14 mouse cellular contexts compared by ENCODE assay signal in the genomic region with DNA sequence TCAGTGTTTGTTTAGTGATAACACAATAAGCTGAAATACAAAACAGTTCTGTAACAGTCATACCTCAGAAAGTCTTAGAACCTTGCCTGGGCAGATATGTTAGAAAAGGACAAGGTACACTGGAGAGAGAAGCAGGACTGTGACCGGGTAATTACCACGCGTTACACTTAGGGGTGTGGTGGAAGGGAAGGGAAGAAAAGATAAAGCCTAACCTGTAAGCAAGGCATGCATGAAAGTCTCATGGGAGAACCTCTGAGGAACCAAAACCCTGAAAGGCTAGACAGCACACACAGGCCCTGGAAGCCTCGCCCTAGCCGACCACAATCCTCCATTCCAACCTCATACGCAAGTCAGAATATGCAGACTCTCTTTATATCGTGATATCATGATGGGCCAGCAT. TPM values are rescaled to one million over a fixed set of nuclear protein-coding genes. Genes with fewer than 3 reads are reported as not detected.
DNase-seq lines count a peak whose midpoint lies in the region; ATAC-seq lines count a peak whose summit lies in the region.
"Had no signal": no experiment of that assay in that cellular context is flagged by ENCODE, and none has a peak within 500 bp of the region (broad histone marks: within the 10 kb centered on the region; RNA-seq: fewer than 3 reads in every experiment).

No protein-coding gene starts in this region.

- WGBS in kidney, embryonic 15.5 days, result 86% methylated on average over 7 of the region's 7 CpGs
- WGBS in liver, embryonic 15.5 days (ENCODE audit: insufficient replicate concordance), result 16% methylated on average over 7 of the region's 7 CpGs
- 72% methylated on average over 7 of the region's 7 CpGs for WGBS in stomach, embryonic 16.5 days
- 85% methylated on average over 7 of the region's 7 CpGs for WGBS in limb, embryonic 10.5 days
- WGBS in hindbrain, embryonic 10.5 days, result 91% methylated on average over 7 of the region's 7 CpGs

- no peak overlapping the region for H3K9ac ChIP-seq in kidney, embryonic 15.5 days
- H3K9ac ChIP-seq in liver, embryonic 15.5 days, result peak overlapping the region; percentile 51
- H3K9ac ChIP-seq in stomach, embryonic 16.5 days (ENCODE audit: low read length), result no peak overlapping the region
- H3K9ac ChIP-seq: limb, embryonic 15.5 days; midbrain, embryonic 12.5 days; neural tube, embryonic 13.5 days had no signal

- no peak overlapping the region for H3K27ac ChIP-seq in kidney, embryonic 15.5 days
- peak overlapping the region; percentile 96 for H3K27ac ChIP-seq in liver, embryonic 15.5 days (replicated peaks)
- peak overlapping the region; percentile 67 for H3K27ac ChIP-seq in stomach, embryonic 16.5 days (ENCODE audit: low read length)
- no peak overlapping the region for H3K27ac ChIP-seq in limb, embryonic 10.5 days
- no peak overlapping the region for H3K27ac ChIP-seq in hindbrain, embryonic 10.5 days
- H3K27ac ChIP-seq: heart, adult 2 months; limb, embryonic 15.5 days; midbrain, embryonic 12.5 days; neural tube, embryonic 13.5 days had no signal

- no peak for DNase-seq in kidney, adult 11 months
- DNase-seq in limb, embryonic 10.5 days (ENCODE audit: low spot score), result no peak
- DNase-seq in hindbrain, embryonic 10.5 days (ENCODE audit: low spot score), result no peak
- DNase-seq in Muller cell, postnatal 12 days (ENCODE audit: inconsistent ontology term), result no peak
- DNase-seq: heart, adult 2 months had no signal

- H3K9me3 ChIP-seq in kidney, embryonic 15.5 days (replicated peaks), result no peaks in the 10 kb centered on the region
- no peaks in the 10 kb centered on the region for H3K9me3 ChIP-seq in liver, embryonic 15.5 days (replicated peaks)
- no peaks in the 10 kb centered on the region for H3K9me3 ChIP-seq in stomach, embryonic 16.5 days (replicated peaks; ENCODE audit: control insufficient read depth, low read length)
- no peaks in the 10 kb centered on the region for H3K9me3 ChIP-seq in limb, embryonic 10.5 days (replicated peaks)
- H3K9me3 ChIP-seq in hindbrain, embryonic 10.5 days, result no peaks in the 10 kb centered on the region
- H3K9me3 ChIP-seq: limb, embryonic 15.5 days; midbrain, embryonic 12.5 days; neural tube, embryonic 13.5 days had no signal

- H3K36me3 ChIP-seq in kidney, embryonic 15.5 days, result no peaks in the 10 kb centered on the region
- no peaks in the 10 kb centered on the region for H3K36me3 ChIP-seq in liver, embryonic 15.5 days (replicated peaks)
- no peaks in the 10 kb centered on the region for H3K36me3 ChIP-seq in stomach, embryonic 16.5 days (ENCODE audit: control insufficient read depth, insufficient read depth, low read length)
- H3K36me3 ChIP-seq in limb, embryonic 10.5 days, result no peaks in the 10 kb centered on the region
- no peaks in the 10 kb centered on the region for H3K36me3 ChIP-seq in hindbrain, embryonic 10.5 days
- H3K36me3 ChIP-seq: limb, embryonic 15.5 days; midbrain, embryonic 12.5 days; neural tube, embryonic 13.5 days had no signal

- no peaks in the 10 kb centered on the region for H3K27me3 ChIP-seq in kidney, embryonic 15.5 days
- no peaks in the 10 kb centered on the region for H3K27me3 ChIP-seq in liver, embryonic 15.5 days
- H3K27me3 ChIP-seq in stomach, embryonic 16.5 days (ENCODE audit: control insufficient read depth, insufficient read depth, low read length), result no peaks in the 10 kb centered on the region
- H3K27me3 ChIP-seq in limb, embryonic 10.5 days (ENCODE audit: low read depth, poor library complexity, severe bottlenecking), result no peaks in the 10 kb centered on the region
- no peaks in the 10 kb centered on the region for H3K27me3 ChIP-seq in hindbrain, embryonic 10.5 days (ENCODE audit: insufficient read depth, poor library complexity, severe bottlenecking)
- H3K27me3 ChIP-seq: limb, embryonic 15.5 days; midbrain, embryonic 12.5 days; neural tube, embryonic 13.5 days had no signal

- peak; percentile 30; the same call in 1 of the 2 replicates for ATAC-seq in kidney, embryonic 15.5 days (replicated peaks; ENCODE audit: low FRiP score)
- peak; percentile 16; the same call in 1 of the 2 replicates for ATAC-seq in common myeloid progenitor, adult 5-6 weeks (replicated peaks; ENCODE audit: low read depth, poor library complexity, severe bottlenecking)
- ATAC-seq in liver, embryonic 15.5 days (ENCODE audit: insufficient read depth), result peak; percentile 70
- peak; percentile 75 for ATAC-seq in stomach, embryonic 16.5 days (ENCODE audit: insufficient read depth, low FRiP score)
- ATAC-seq: forebrain, embryonic 16.5 days; hindbrain, embryonic 16.5 days had no signal

- H3K4me3 ChIP-seq in kidney, embryonic 15.5 days (replicated peaks), result no peak overlapping the region
- H3K4me3 ChIP-seq in liver, embryonic 15.5 days (replicated peaks), result peak overlapping the region; percentile 22
- H3K4me3 ChIP-seq in stomach, embryonic 16.5 days (replicated peaks; ENCODE audit: low read length), result no peak overlapping the region
- no peak overlapping the region for H3K4me3 ChIP-seq in limb, embryonic 10.5 days
- no peak overlapping the region for H3K4me3 ChIP-seq in hindbrain, embryonic 10.5 days
- H3K4me3 ChIP-seq: heart, adult 2 months; limb, embryonic 15.5 days; midbrain, embryonic 12.5 days; neural tube, embryonic 13.5 days had no signal

- H3K4me2 ChIP-seq in kidney, embryonic 15.5 days, result no peak overlapping the region
- peak overlapping the region; percentile 62 for H3K4me2 ChIP-seq in liver, embryonic 15.5 days
- H3K4me2 ChIP-seq in stomach, embryonic 16.5 days (ENCODE audit: low read depth, low read length), result peak overlapping the region; percentile 24; the same call in 1 of the 2 replicates
- H3K4me2 ChIP-seq: limb, embryonic 15.5 days; midbrain, embryonic 12.5 days; neural tube, embryonic 13.5 days had no signal

- peaks cover 3% of the 10 kb centered on the region; the same call in 1 of the 2 replicates for H3K4me1 ChIP-seq in kidney, embryonic 15.5 days
- H3K4me1 ChIP-seq in liver, embryonic 15.5 days (replicated peaks), result peaks cover 45% of the 10 kb centered on the region
- H3K4me1 ChIP-seq in stomach, embryonic 16.5 days (ENCODE audit: control insufficient read depth, insufficient read depth, low read length), result peaks cover 12% of the 10 kb centered on the region
- peaks cover 20% of the 10 kb centered on the region for H3K4me1 ChIP-seq in limb, embryonic 10.5 days
- peaks cover 17% of the 10 kb centered on the region for H3K4me1 ChIP-seq in hindbrain, embryonic 10.5 days (replicated peaks)

RNA-seq across cellular contexts. Expression of a gene that starts 26.3 kb away (rescaled TPM):
- polyA plus RNA-seq in kidney, embryonic 15.5 days (2015; fragmentation: Nextera tagmentation; extraction: Ambion mirVana), result 26.5 and 27.1 TPM in 2 replicates
- 33.5 and 40.9 TPM in 2 replicates for total RNA-seq in common myeloid progenitor, adult 5-6 weeks (2017)
- polyA plus RNA-seq in liver, embryonic 15.5 days (2015; fragmentation: Nextera tagmentation; extraction: Ambion mirVana), result 37.5 and 40.0 TPM in 2 replicates
- polyA plus RNA-seq in stomach, embryonic 16.5 days (2015; fragmentation: Nextera tagmentation; extraction: Ambion mirVana), result 31.0 and 32.7 TPM in 2 replicates
- 10.9 and 11.8 TPM in 2 replicates for polyA plus RNA-seq in limb, embryonic 10.5 days (2016; fragmentation: Nextera tagmentation; extraction: Ambion mirVana)
- polyA plus RNA-seq in hindbrain, embryonic 10.5 days (2016; fragmentation: Nextera tagmentation; extraction: Ambion mirVana), result 25.4 and 29.0 TPM in 2 replicates

RNA-seq across cellular contexts. Expression of a gene that starts 36.1 kb away (rescaled TPM):
- 19.6 and 20.3 TPM in 2 replicates for polyA plus RNA-seq in kidney, embryonic 15.5 days (2015; fragmentation: Nextera tagmentation; extraction: Ambion mirVana)
- 24.8 and 26.3 TPM in 2 replicates for total RNA-seq in common myeloid progenitor, adult 5-6 weeks (2017)
- polyA plus RNA-seq in liver, embryonic 15.5 days (2015; fragmentation: Nextera tagmentation; extraction: Ambion mirVana), result 6.9 and 7.1 TPM in 2 replicates
- polyA plus RNA-seq in stomach, embryonic 16.5 days (2015; fragmentation: Nextera tagmentation; extraction: Ambion mirVana), result 17.5 and 17.9 TPM in 2 replicates
- 14.7 and 18.3 TPM in 2 replicates for polyA plus RNA-seq in limb, embryonic 10.5 days (2016; fragmentation: Nextera tagmentation; extraction: Ambion mirVana)
- polyA plus RNA-seq in hindbrain, embryonic 10.5 days (2016; fragmentation: Nextera tagmentation; extraction: Ambion mirVana), result 16.5 and 21.1 TPM in 2 replicates

Comparison
In these comparisons a context has a peak if more than half of its experiments do, and no peak if none do; other contexts are left out.
1. ATAC-seq: peak in every context shown above with its lines; median percentile 75 in stomach, embryonic 16.5 days; 70 in liver, embryonic 15.5 days; 30 in kidney, embryonic 15.5 days; 16 in common myeloid progenitor, adult 5-6 weeks.
2. H3K27ac ChIP-seq: peak in liver, embryonic 15.5 days (single experiment) and stomach, embryonic 16.5 days (single experiment); none in kidney, embryonic 15.5 days (single experiment), limb, embryonic 10.5 days (single experiment) and hindbrain, embryonic 10.5 days (single experiment).